Mouse (Mus musculus) bone marrow, adult 2 months (tissue): ENCODE measurements at regions not wholly inside any gene's neighbourhood (a gene's known extent, or its start where the extent isn't known, plus 50 kb on each side); places are given as distances from the start of the nearest gene placed in this dataset.

Experiments used
- CTCF ChIP-seq: fragments of 200-500 bp; IDR thresholded peaks from 2 replicates; pipeline ENCODE4 v1.5.1; 2011; ENCODE audit warnings: low read length, control low read depth; ENCODE audit not compliant: control insufficient read depth, insufficient read depth
- POLR2A ChIP-seq: fragments of 200-500 bp; IDR thresholded peaks from 2 replicates; pipeline ENCODE4 v1.6.1; 2011; ENCODE audit warnings: low read depth, mild to moderate bottlenecking, control low read depth, low read length, borderline replicate concordance; ENCODE audit not compliant: control insufficient read depth

DNA sequence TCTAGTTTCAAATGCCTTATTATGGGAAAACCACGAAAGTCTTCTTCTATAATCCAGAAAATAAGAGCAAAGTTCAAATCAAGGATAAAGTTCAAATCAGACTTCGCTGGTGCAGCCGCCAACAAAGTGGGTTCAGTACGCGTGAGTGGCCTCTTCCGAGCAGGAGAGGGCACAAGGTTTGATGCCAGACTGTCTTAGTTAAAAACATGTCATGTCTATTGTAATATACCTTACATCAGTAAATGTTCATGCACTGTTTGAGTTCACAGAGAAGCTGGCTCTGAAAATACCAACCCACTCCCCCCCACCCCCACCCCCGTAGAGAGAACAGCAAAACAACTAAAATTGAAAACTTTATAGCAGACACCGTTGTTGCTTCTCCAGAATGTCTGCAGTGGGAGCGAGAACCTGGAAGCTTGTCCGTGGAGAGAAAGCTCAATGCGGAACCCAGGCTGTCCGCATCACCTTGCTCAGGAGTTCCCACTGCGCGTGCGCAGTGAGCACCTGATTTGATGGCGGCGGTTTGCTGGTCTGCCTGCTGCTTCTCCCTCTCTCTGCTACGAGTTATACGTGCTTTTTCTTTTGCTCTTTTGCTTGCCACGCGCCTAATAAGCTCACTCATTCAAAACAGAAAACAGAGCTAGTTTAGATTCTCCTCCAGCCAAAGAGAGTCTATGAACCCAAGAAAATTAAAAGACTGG is 367.8 kb upstream of the 3110018I06Rik start:
- TF ChIP-seq POLR2A (no peak), CTCF (no peak)
